Mouse (Mus musculus): Measurements from ENCODE around the gene Diras2.

The Diras2 gene

DNA sequence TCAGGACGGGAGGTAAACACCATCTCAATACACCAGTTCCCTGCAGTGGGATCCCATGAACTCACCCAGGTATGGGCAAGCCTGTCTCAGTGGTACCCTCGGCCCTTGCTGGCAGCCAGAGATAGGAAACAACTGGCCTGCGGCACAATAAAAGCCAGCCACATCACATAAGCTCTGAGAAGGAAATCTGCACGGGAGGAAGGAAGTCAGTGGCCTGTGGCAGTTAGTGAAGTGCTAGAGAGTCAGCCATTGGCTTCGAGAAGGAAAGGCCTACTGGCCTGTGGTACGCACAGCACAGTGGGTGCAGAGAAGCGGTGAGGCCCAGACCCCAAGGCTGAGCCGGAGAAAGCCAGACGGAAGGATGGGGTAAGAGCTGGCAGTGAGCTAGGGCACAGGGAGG, 20.2 kb upstream of the Diras2 start:
- no peak for DNase-seq (ENCODE audit: low read depth)

DNA sequence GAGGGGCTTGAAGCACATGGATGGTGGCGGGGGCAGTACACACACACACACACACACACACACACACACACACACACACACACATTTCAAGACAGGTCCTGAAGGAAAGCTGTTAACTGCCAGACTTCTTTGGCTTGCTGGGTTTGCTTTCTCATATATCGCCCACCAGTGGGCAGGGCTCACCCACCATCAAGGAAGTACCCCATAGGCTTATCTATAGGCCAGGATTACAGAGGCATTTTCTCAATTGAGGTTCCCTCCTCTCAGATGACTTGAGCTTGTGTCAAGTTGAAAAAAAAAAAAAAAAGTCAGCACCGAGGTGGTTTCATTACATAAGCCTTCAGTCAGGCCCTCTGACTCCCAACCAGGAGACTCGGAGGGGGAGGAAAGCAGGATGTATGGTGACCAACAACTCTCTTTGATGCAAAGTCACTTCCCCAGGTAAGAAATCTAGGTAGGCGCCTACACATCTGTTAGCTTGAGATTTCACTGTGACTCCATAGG, 19.7 kb upstream of the Diras2 start:
- no peak for DNase-seq (ENCODE audit: low read depth)

DNA sequence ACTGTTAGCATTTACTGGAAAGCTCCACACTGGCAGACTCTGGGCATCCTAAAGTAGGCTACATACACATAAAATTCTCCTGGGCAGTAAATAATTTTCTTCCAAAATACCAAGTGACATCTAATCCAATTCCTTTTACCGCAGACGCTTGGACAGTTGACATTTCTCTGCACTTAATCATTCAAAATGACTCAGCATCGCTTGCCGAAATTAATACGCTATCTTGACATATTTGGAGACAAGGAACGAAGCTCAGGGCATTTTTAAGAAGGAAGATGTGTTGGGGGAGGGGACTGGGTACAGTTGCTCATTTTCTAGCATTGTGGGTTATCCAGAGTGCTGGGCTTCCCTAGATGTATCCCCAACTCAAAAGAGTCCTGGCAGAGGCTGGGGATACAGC, 15.2 kb upstream of the Diras2 start:
- DNase-seq (ENCODE audit: low read depth): no peak

DNA sequence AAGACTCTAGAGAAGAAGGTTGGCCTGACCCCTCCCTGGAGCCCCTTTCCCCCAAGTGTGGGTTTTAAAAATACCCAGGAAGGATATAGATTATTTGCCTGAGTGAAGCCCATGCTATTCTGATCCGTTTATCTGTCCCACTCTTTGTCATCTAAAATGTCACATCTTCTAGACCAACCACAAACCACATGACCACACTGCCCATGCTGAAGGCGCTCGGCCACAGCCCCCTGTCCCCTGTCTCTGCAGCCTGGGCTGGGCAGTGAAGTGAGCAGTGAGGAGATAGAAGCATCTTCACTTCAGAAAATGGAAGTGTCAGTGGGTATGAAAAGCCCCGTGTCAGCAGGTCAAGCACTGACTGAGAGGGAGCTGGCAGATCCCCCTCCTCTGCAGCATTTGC, 11.6 kb upstream of the Diras2 start:
- no peak for DNase-seq (ENCODE audit: low read depth)

DNA sequence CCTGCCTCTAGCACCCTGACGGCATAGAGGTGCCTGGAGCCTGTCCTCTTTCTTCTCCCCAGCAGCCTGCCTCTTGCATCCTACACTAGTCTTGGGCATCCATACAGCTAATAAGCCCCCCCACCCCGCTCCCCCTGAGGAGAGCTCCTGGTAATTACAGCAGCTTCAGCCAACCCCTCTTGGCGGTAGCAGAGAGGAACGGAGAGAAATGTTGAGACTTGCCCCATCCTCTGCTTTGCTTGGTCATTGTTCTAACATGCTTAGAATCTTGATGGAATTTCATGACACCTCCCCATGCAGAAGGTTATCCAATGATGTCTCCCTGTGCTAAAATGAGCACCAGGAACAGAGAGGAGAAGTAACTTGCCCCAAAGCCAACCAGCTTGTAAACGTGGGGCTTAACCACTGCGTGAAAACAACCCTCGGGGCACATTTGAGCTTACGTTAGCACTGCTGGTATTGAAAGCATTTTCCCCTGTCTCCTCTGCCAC, 11.0 kb upstream of the Diras2 start:
- DNase-seq (ENCODE audit: low read depth): no peak

DNA sequence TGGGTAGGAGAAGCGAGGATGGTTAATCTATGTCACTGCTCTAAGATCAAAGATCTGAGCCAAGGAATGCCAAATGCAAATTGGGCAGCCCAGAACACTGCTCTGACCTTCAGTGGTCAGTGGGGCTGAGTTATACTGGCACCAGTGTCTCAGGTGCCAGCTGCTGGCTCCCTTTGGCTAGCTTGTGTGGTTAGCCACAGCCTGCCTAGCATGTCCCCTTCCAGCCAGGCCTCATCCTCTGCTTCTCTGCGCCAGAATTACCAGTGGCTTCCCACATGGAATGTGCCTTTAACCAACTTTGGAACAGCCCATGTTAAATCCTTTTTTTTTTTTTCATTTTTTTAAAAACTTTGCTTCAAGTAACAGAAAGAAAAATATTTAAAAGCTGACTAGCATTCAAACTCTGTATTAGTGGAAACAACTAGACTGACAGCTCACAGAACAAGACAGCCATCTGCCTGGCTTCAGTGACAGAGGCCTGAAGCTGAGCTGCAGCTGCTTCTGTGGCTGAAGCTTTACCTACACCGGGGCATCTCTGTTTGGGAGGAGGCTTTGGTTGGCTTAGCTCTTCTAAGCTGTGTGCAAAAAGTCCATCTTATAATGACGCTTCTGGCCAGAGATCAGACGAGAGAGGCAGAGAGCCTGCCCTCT, 10.4 kb upstream of the Diras2 start:
- DNase-seq (ENCODE audit: low read depth): no peak

DNA sequence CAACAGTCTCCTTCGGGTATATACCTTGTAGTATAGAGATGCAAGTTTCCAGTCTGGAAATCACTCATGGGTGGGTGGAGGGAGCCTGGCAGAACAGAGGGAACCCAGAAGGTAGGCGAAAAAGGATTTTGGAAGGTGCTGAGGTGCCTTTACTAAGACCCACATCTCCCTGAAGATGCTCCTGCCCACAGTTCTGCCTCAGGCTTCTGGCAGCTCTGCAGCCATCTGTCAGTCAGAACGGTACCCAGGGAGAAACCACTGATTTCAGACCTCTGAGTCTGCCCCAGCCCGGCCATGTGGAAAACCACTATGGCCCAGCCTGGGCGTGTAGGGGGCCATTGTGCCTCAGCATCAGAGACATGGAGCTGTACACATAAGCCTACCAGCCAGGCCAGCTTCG, 8.4 kb upstream of the Diras2 start:
- DNase-seq (ENCODE audit: low read depth): no peak

DNA sequence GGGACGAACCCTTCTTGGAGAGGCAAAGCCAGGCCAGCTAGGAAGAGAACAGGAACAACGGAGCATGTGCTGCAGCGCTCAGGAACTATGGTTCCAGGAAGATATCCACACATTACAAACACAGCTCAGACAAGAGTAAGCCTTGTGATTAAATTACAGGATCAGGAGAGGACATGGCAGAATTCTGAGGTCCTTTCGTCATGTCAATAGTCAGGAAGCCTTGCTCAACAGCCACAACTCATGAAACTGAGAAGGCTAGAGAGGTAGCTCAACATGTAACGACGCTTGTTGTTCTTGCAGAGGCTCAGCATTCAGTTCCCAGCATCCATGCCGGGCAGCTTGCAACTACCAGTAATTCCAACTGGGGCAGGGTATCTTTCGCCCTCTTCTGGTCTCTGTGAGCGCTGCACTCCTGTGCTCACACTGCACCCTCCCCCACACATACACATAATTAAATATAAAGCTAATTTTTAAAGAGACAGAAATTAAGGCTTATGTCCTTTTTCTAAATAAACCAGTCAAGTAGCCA, 7.6 kb upstream of the Diras2 start:
- no peak for DNase-seq (ENCODE audit: low read depth)

DNA sequence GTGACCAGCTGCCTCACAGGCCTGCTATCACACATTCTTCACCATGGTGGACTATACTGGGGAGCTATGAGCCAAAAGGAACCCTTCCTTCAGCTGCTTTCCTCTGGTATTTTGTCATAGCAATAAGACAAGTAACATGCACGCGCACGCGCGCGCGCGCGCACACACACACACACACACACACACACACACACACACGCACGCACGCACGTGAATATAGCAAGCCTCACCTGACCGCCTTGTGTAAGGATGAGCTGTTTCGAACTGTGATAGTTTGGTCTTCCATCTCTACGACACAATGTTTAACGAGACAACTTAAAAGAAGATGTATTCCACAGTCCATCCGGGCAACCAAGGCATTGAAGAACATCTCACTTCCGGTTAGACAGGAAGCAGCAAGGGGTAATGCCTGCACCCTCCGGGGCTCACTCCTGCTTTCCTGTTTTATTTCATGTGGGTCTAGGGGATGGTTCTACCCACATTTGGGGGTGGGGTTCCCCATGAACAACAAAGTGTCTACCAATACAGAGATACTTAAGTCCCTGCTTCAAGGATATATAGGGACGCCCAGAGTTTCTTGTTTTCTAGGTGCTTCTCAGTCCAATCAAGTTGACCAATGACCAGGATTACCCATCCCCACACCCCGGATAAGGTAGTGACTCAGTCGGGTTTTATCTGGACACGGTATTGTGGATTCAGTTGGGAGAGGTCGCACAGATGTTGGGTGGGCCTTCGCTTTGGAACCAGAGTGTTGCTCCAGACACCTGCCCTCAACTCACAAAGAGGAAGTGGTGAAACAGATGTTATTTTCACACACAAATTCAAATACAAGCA, 6.9 kb upstream of the Diras2 start:
- DNase-seq (ENCODE audit: low read depth): no peak

DNA sequence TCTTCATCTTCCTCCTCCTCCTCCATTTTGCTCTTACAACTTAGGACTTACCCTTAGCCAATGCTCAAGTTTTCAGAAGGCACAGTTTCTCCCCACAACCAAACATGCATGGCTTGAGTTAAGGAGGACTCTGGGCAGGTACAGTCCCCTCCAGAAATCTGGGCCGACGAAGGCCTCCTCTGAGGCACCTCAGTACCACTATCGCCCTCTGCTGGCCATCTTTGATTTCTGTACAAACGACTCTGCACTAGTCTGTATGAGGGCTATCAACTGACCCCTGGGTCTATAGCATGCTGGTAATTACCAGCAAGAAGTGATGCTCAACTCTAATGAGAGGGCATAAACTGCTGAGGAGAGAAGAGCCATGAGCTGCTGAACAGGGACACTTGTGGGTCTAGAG, 4.5 kb upstream of the Diras2 start:
- no peak for DNase-seq (ENCODE audit: low read depth)

DNA sequence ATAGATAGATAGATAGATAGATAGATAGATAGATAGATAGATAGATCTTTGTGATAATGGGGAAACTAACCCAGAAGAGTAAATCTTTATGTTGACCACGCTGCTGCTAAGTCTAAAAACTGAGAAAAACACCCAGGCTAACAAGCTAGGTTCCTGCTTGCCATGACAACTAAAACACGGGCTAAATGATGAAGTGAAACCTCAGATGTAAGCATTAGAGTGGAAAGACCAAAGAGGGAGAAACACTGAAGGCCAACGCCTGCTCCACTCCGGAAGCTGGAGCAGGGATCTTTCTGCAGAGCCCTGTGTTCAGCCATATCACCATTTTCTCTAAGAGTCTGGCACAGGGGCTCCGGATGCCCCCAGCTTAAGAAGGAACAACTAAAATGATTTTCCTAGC, 2.6 kb upstream of the Diras2 start:
- no peak for DNase-seq (ENCODE audit: low read depth)

DNA sequence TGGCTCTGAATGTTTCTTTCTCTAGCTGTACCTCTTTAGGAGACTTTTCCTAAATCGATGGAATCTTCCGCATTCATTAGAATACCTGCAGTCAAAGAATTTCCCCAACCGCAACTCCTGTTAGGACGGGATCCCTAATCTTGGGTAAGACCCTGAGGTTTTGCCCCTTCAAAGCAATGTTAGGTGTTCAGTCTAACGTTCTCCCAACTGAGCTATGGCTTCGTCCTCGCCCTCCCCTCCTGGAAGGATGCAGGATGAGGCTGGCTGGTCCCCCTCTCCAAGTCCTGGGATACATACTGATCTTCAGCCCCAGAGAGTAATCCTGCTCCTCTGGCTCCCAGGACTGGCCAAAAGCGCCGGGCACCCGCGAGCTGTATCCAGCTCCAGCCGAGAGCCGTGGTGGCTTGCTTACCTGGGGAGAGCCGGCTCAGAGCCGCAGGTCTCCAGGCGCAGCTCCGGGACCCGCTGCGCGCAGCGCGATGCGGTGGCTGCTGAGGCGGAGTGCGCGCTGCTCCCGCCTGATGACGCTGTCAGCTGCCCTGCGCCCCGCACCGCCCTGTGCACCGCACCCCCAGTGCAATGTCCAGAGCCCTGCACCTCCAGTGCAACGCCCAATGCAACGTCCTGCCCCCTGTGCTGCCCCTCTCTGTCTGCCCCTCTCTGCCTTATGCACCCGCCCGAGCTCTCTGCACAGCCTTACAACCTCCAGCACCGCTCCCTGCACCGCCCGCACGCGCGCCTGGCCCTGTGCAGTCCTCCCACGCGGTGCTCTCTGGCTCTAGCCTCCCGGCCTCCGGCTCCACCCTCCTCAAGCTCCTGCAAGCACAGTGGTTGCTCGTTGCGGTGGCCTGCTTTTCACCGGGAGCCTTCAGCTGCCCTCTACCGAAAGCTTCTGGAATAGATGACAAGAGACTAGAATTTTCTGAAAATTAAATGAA, 802 bp downstream of the Diras2 start:
- DNase-seq (ENCODE audit: low read depth): no peak

DNA sequence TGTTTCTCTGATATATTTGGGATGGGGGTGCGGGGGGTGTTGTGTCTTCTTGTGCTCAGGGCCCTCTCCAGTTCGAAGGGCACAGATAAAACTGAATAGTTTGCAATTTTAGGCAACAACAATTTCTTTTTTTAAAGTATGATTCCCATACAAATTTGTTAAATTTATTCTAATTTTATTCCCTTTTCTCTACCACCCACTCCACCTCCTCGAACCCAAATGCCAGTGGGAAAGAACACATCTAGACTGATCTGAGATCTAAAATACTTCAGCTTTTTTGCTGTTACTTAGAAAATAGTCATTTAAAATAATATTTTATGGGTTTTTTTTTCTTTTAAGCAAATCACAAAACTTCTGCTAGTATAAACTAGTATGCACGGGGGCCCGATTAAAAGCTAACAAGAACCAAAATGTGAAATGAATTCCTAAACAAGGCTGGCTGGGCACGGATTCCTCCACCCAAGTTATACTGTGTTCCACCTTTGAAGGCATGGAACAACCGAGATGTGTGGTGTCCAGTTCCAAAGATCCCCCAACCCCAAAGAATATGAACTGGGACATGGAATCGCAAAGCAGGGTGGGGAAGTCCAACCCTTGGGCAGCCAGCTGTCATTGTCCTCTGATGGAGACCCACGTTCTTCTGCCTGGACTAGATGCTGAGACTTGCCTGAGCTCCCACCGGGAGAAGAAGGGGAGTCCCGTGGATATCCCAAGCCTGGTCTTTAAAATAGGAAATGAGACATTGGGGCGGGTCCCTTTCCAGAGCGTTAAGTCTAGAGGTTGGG, 1.7 kb downstream of the Diras2 start:
- DNase-seq (ENCODE audit: low read depth): no peak

DNA sequence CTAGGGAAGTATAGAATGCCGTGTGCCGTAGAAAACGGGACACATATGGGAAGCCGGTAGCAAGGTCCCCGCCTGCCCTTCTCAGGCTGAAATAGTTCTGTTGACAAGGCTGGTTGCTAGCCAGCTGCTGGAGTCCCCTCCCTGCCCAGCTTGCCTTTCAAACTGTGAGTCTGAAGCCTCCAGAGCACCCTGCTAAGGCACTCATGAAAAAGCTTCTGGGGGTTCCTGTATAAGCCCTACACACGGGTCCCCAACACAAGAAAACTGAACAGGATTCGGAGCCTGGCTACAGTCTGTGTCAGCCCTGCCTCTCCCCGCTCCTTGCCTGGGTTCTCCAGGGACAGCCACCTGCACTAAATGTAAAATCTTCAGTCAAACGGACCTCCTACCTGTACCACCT, 2.3 kb downstream of the Diras2 start:
- DNase-seq (ENCODE audit: low read depth): no peak

DNA sequence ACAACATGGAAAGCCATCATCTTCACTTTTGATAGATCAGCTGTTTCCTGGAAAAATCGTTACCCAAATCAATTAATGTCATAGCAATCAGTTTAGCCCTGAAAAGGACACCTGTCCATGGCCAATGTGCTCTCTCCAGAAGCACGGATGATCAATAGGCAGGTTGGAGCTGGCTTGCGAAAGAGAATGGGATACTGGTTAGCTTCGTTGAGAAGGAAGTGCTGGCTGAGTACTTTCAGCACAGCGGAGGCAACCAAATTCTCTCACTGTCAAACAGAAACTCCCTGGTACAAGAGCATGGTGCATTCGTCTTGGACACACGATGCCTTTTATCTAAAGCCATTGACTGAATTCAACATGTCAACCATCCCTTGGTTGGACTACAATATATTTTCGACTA, 2.8 kb downstream of the Diras2 start:
- no peak for DNase-seq (ENCODE audit: low read depth)

DNA sequence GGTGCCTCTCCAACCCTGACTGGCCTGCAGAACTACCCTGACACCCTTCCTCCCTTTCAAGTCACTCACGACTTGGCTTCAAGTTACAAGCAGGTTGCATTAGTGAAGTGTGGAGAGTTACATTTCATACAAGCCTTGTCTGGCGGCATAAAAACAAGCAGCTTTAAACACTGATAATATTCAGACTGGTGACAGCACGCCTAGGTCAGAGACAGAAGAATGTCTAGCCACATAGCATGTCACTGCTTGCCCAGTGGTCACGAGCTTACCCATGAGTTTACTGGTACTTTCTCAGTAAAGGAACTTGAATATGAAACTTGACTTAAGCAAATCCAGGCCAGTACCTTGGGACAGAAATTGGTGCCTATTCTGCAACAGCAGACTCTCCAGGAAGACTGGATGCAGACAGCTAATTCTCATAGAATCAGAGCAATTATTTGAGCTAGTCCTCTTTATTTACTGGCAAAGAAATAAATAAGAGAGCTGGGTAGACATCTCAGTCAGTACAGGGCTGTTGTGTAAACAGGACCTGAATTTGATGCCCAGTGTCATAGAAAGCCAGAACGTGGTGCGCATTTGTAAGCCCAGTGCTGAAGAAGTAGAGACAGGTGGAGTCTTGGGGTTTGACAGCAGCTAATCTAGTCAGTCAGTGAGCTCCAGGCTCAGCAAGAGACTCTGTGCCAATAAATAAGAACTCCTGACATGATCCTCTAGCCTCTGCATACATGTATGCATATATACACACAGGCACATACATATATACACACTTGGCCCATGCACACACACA, 4.6 kb downstream of the Diras2 start:
- DNase-seq (ENCODE audit: low read depth): no peak

DNA sequence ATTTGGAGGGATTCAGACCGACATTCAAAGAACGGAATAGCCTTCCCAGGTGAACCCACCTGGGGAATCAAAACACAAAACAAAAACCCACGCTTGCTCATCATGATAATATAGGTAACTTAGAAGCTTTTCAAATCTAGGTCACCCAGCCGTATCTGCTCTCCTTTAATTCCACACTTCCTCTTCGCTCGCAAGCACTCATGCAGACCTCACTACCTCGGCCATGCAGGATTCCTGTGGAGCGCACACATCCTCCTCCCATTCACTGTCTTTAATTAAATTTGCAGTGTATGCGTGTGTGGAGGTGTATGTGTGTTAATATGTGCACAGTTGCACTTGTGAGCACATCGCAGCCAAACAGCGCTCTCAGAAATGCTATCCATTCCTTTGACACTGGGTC, 6.8 kb downstream of the Diras2 start:
- DNase-seq (ENCODE audit: low read depth): no peak

DNA sequence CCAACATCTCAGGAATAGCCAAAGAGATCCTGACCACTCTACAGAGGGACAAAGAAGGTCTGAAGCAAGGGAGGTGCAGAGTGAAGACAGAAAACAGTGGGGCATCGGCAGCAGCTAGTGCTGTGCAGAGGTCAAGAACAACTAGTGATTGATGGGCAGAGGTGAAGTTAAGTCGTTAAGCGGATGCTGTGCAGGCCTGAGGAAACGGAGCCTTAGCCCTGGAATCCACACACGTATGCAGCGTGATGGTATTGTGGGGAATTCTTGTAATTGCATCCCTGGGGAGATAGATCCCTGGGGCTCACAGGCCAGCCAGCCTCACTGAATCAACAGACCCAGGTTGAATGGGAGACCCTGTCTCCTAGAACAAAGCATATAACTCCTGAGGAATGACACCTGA, 9.9 kb downstream of the Diras2 start:
- no peak for DNase-seq (ENCODE audit: low read depth)

DNA sequence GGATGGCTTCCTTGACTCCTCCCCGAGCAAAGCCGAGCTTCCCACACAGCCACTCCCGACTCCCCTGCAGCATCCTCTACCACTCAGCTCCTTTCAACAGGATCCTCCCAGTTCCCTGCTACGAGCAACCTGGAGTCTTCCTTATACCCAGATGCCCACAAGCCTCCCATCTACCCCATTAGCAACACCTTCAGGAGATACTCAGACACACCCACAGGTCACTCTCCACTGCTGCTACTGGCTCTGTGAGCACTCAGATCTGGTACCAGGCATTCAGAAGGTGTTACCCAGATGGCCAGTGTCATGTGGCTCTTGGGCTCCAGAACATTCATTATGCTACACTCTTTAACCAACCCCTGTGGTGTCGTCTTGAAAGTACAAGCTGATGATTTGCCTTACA, 11.7 kb downstream of the Diras2 start:
- DNase-seq (ENCODE audit: low read depth): no peak

DNA sequence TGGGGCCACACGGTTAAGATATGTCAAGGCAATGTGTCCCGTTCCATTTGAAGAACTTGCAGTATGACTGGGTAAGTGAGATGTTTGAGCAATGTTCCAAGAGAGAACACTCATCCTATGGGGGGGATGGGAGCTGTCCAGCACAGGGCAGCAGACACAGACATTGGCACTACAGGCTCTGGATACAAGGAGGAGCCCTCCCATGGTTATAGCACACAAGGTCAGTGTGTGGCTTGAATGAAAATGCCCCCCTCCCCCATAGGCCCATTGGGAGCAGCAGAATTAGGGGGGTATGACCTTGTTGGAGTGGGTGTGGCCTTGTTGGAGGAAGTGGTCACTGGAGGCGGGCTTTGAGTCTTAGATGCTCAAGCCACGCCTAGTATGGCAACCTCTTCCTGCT, 12.7 kb downstream of the Diras2 start:
- no peak for DNase-seq (ENCODE audit: low read depth)

DNA sequence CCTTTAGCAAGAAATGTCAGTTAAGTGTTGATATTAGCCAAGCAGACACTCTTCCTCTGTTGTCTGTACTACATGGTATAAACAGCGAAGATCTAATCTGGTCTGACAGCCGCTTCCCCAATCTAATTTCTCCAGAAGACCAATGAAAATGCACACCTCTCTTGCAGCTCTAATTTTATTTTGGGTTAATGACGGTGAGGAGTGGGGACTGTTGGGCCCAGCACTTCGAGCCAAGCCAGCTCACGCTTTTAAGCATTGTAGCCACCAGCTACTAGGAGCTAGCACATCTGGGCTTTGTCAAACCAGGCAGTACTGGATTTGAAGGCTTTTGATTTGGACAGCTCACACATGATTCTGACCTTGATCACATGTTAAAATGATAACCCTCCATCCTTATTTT, 14.1 kb downstream of the Diras2 start:
- no peak for DNase-seq (ENCODE audit: low read depth)

All from c-Kit-positive CD71-negative TER-119-negative erythroid progenitor cells, embryonic 14.5 days (primary cell).